Mouse (Mus musculus) cortical plate, adult 2 months (tissue): Measurements from ENCODE around the gene Tnf.

Source experiments
- CTCF ChIP-seq: fragments of 200-500 bp; IDR thresholded peaks from 2 replicates; pipeline ENCODE4 v1.5.1; 2011; ENCODE audit warnings: mild to moderate bottlenecking, control low read depth, low read length; ENCODE audit not compliant: insufficient read depth; ENCODE audit errors: extremely low read depth
- POLR2A ChIP-seq: fragments of 200-500 bp; IDR thresholded peaks from 2 replicates; pipeline ENCODE4 v1.6.1; 2011; ENCODE audit warnings: mild to moderate bottlenecking, low read length, control low read depth; ENCODE audit not compliant: insufficient read depth; ENCODE audit errors: extremely low read depth

- TF ChIP-seq POLR2A: no peak
- TF ChIP-seq CTCF: no peak
Measured at GRCm38 (mm10) chr17:35193881-35194843, 7.6 kb downstream of the Tnf start, which contains the start of gene Ltb.
